16 mouse cellular contexts compared by ENCODE assay signal in the genomic region with DNA sequence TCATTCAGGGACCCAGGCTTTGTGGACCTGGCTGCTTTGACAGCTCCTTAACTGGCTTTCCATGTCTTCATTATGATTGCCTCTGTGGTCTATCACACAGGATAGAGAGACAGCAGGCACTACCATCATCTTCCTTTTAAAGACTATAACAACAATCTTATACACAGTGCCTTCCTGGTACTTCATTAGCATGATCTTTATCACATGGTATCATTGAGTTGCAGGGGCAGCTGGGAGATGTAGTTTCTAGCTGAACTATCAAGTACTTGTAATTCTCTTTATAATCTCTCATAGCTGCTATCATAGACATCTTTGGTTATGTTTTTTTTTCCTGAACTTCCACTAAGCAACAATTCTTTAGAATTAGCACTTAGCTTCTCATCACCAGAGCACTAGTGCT.
DNase-seq lines count a peak whose midpoint lies in the region; ATAC-seq lines count a peak whose summit lies in the region.
"Had no signal": no experiment of that assay in that cellular context is flagged by ENCODE, and none has a peak within 500 bp of the region (broad histone marks: within the 10 kb centered on the region; RNA-seq: fewer than 3 reads in every experiment).

No protein-coding gene starts in this region.

- H3K27me3 ChIP-seq in midbrain, embryonic 10.5 days (ENCODE audit: low read depth, poor library complexity, severe bottlenecking), result peaks cover 24% of the 10 kb centered on the region
- H3K27me3 ChIP-seq in midbrain, embryonic 16.5 days (ENCODE audit: control insufficient read depth, insufficient read depth, low read depth, low read length), result no peaks in the 10 kb centered on the region
- 0 out of 2 replicates have a peak, but pooled peaks cover 8% of the 10 kb centered on the region for H3K27me3 ChIP-seq in hindbrain, embryonic 10.5 days (ENCODE audit: insufficient read depth, poor library complexity, severe bottlenecking)
- H3K27me3 ChIP-seq in midbrain, embryonic 11.5 days (ENCODE audit: control insufficient read depth, insufficient read depth, low read length), result no peaks in the 10 kb centered on the region

- no peaks in the 10 kb centered on the region for H3K36me3 ChIP-seq in midbrain, embryonic 10.5 days
- H3K36me3 ChIP-seq in midbrain, embryonic 16.5 days (ENCODE audit: control insufficient read depth, insufficient read depth, low read length), result no peaks in the 10 kb centered on the region
- H3K36me3 ChIP-seq in hindbrain, embryonic 10.5 days, result no peaks in the 10 kb centered on the region
- H3K36me3 ChIP-seq in midbrain, embryonic 11.5 days (ENCODE audit: control insufficient read depth, insufficient read depth, low read length), result no peaks in the 10 kb centered on the region
- H3K36me3 ChIP-seq: embryonic facial prominence, embryonic 10.5 days had no signal

- H3K9me3 ChIP-seq in midbrain, embryonic 10.5 days (replicated peaks), result no peaks in the 10 kb centered on the region
- no peaks in the 10 kb centered on the region for H3K9me3 ChIP-seq in midbrain, embryonic 16.5 days (replicated peaks; ENCODE audit: control insufficient read depth, low read length, poor library complexity, severe bottlenecking)
- no peaks in the 10 kb centered on the region for H3K9me3 ChIP-seq in hindbrain, embryonic 10.5 days
- no peaks in the 10 kb centered on the region for H3K9me3 ChIP-seq in midbrain, embryonic 11.5 days (ENCODE audit: control insufficient read depth, low read length)
- H3K9me3 ChIP-seq: embryonic facial prominence, embryonic 10.5 days had no signal

- H3K4me3 ChIP-seq in midbrain, embryonic 10.5 days, result no peak overlapping the region
- no peak overlapping the region for H3K4me3 ChIP-seq in midbrain, embryonic 16.5 days (ENCODE audit: low read depth, low read length)
- H3K4me3 ChIP-seq in hindbrain, embryonic 10.5 days, result no peak overlapping the region
- no peak overlapping the region for H3K4me3 ChIP-seq in midbrain, embryonic 11.5 days (ENCODE audit: low read depth, low read length)
- H3K4me3 ChIP-seq: embryonic facial prominence, embryonic 10.5 days had no signal

- H3K9ac ChIP-seq in midbrain, embryonic 16.5 days (ENCODE audit: low read depth, low read length), result no peak overlapping the region
- no peak overlapping the region for H3K9ac ChIP-seq in midbrain, embryonic 11.5 days (ENCODE audit: low read length)

- H3K4me2 ChIP-seq in midbrain, embryonic 16.5 days (ENCODE audit: low read length), result no peak overlapping the region
- no peak overlapping the region for H3K4me2 ChIP-seq in midbrain, embryonic 11.5 days
- H3K4me2 ChIP-seq: liver, embryonic 11.5 days had no signal

- ATAC-seq in midbrain, embryonic 16.5 days, result no peak
- ATAC-seq in midbrain, embryonic 11.5 days (ENCODE audit: low FRiP score), result peak; percentile 52; the same call in 1 of the 2 replicates
- ATAC-seq in megakaryocyte, adult 5-6 weeks (ENCODE audit: poor library complexity, severe bottlenecking), result no peak

- peaks cover 19% of the 10 kb centered on the region for H3K4me1 ChIP-seq in midbrain, embryonic 10.5 days
- peaks cover 6% of the 10 kb centered on the region for H3K4me1 ChIP-seq in midbrain, embryonic 16.5 days (ENCODE audit: control insufficient read depth, insufficient read depth, low read length)
- peaks cover 22% of the 10 kb centered on the region for H3K4me1 ChIP-seq in hindbrain, embryonic 10.5 days (replicated peaks)
- H3K4me1 ChIP-seq in midbrain, embryonic 11.5 days (ENCODE audit: control insufficient read depth, insufficient read depth, low read length), result peaks cover 7% of the 10 kb centered on the region
- H3K4me1 ChIP-seq: embryonic facial prominence, embryonic 10.5 days had no signal

- DNase-seq in midbrain, embryonic 10.5 days (ENCODE audit: low spot score), result no peak
- no peak for DNase-seq in hindbrain, embryonic 10.5 days (ENCODE audit: low spot score)
- no peak for DNase-seq in midbrain, embryonic 11.5 days (ENCODE audit: low spot score, missing footprints)
- DNase-seq in cerebellum, adult 11 months, result no peak
- DNase-seq in frontal cortex, postnatal 10 days (ENCODE audit: low spot score in 2 of 2), result no peak
- DNase-seq: cerebellum, postnatal 14 days; gastrocnemius, postnatal 10 days; kidney, adult 8-10 months; lung, adult 2 months; spleen, adult 18-20 months; thymus, adult 18-20 months had no signal

- H3K27ac ChIP-seq in midbrain, embryonic 10.5 days (replicated peaks), result peak overlapping the region; percentile 69; the same call in 1 of the 2 replicates
- H3K27ac ChIP-seq in midbrain, embryonic 16.5 days (ENCODE audit: low read length), result no peak overlapping the region
- H3K27ac ChIP-seq in hindbrain, embryonic 10.5 days, result peak overlapping the region; percentile 84
- H3K27ac ChIP-seq in midbrain, embryonic 11.5 days (ENCODE audit: low read depth, low read length), result no peak overlapping the region
- H3K27ac ChIP-seq: macrophage had no signal

Comparison
In these comparisons a context has a peak if more than half of its experiments do, and no peak if none do; other contexts are left out.
1. H3K27ac ChIP-seq: peak in midbrain, embryonic 10.5 days (single experiment) and hindbrain, embryonic 10.5 days (single experiment); none in midbrain, embryonic 16.5 days (single experiment) and midbrain, embryonic 11.5 days (single experiment).